Mouse (Mus musculus): Measurements from ENCODE around the gene Ubxn1. TPM values are rescaled to one million over a fixed set of nuclear protein-coding genes. Genes with fewer than 3 reads are reported as not detected.
A peak's percentile ranks its signal among the peaks of the same experiment; 100 is the strongest.
"Not testable (repeated sequence)": the region's sequence is repeated elsewhere in the genome, so short reads cannot be mapped to it uniquely, and the experiment has no call there.

Ubxn1 gene
- polyA plus RNA-seq (2015; fragmentation: Nextera tagmentation; extraction: Ambion mirVana), result 192 and 195 TPM in 2 replicates

DNA sequence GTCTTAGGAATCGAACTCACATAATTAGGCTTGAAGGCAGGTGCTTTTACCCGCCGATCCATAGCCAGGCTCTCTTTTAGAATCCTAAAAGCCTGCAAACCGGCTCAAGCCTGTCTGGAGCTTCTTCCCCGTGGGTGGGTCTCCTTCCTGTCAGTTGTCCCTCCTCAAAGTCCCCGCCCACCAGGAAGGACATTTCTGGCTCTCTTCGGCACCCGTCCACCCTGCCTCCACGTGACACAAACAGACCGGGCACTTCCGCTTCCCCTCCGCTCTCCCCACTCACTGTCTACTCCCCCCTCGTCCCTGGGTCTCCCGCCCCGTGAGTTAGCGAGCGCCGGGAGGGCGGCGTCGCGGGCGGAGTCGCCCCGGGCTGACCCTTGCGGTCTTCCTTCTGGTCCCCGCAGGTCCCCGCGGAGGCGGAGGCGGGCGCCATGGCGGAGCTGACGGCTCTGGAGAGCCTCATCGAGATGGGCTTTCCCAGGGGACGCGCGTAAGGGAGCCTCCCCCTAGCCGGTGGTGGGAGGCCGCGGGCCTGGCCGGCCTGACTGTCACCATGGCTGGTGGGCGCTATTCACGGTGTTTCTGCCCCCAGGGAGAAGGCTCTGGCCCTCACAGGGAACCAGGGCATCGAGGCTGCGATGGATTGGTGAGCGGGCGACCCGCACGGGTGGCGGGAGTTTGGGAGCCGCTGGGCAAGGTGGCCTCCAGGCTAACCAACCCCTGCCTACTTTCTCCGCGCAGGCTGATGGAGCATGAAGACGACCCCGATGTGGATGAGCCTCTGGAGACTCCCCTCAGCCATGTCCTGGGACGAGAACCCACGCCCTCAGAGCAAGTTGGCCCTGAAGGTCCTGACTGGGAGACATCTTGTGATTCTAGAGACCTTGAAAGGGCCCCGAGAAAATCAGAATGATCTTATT lies at the start of gene Ubxn1:
Ubxn1 (plus strand) TSS at position 230 of the 920 bp plus-strand sequence.
- Histone ChIP-seq H3K9me3 (replicated peaks) (no peaks in the 10 kb centered on the region), H3K36me3 (peaks cover 35% of the 10 kb centered on the region), H3K9ac (peak within 1 kb of the TSS; percentile 92), H3K4me1 (peaks cover 13% of the 10 kb centered on the region), H3K4me2 (peak within 1 kb of the TSS; percentile 79), H3K27me3 (no peaks in the 10 kb centered on the region), H3K27ac (peak within 1 kb of the TSS; percentile 86), H3K4me3 (replicated peaks) (peak within 1 kb of the TSS; percentile 81)
- peak; percentile 97 for ATAC-seq (replicated peaks; ENCODE audit: low FRiP score)
- WGBS, result under 1% methylated on average over 59 of the region's 59 CpGs

DNA sequence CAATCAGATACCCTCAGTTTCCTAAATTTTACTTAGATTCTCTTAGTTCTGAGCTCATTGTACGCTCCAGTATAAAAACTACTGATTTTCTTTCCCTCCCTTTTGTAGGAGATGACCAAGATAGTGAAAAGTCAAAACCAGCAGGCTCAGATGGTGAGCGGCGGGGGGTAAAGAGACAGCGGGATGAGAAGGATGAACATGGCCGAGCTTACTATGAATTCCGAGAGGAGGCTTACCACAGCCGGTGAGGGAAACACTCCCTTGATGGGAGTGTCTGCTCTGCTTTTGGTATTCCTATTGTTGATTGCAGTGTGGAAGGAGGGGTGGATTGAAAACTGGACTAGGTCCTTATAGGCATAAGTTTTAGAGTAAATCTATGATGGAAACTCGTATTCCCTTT lies 48.6 kb upstream of the Ubxn1 start:
- 78% methylated on average over 8 of the region's 8 CpGs for WGBS
- H3K27me3 ChIP-seq, result no peaks in the 10 kb centered on the region
- no peaks in the 10 kb centered on the region for H3K9me3 ChIP-seq (replicated peaks)
- peaks cover 51% of the 10 kb centered on the region for H3K36me3 ChIP-seq
- H3K9ac ChIP-seq, result 0 out of 2 replicates have a peak overlapping the region, but pooled peaks have one; percentile 2
- H3K4me1 ChIP-seq, result peaks cover 23% of the 10 kb centered on the region
- H3K27ac ChIP-seq, result no peak overlapping the region
- H3K4me2 ChIP-seq, result peak overlapping the region; percentile 88
- H3K4me3 ChIP-seq (replicated peaks), result peak overlapping the region; percentile 88
- no peak for ATAC-seq (replicated peaks; ENCODE audit: low FRiP score)

DNA sequence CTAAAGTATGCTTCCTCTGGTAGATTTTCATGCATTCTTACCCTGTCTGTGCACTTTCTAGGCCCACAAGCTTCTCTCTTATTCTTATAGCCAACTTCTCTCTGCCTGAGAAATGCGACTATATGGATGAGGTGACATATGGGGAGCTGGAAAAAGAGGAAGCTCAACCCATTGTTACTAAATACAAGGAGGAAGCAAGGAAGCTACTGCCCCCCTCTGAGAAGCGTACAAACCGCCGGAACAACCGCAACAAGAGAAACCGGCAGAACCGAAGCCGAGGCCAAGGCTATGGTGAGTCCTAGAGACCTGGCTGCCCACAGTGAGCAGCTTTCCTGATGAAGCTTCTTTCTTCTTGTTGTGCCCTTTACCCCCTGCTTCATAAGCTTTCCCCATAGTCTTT lies 41.6 kb upstream of the Ubxn1 start, which contains the start of gene AC129217.1:
AC129217.1 (plus strand) TSS at position 114 of the 400 bp plus-strand sequence.
- Histone ChIP-seq H3K27ac (no peak within 1 kb of the TSS), H3K27me3 (no peaks in the 10 kb centered on the region), H3K9ac (no peak within 1 kb of the TSS), H3K36me3 (peaks cover 99% of the 10 kb centered on the region), H3K9me3 (replicated peaks) (no peaks in the 10 kb centered on the region), H3K4me1 (no peaks in the 10 kb centered on the region), H3K4me2 (no peak within 1 kb of the TSS), H3K4me3 (replicated peaks) (no peak within 1 kb of the TSS)
- ATAC-seq (replicated peaks; ENCODE audit: low FRiP score), result no peak
- 92% methylated on average over 8 of the region's 8 CpGs for WGBS

DNA sequence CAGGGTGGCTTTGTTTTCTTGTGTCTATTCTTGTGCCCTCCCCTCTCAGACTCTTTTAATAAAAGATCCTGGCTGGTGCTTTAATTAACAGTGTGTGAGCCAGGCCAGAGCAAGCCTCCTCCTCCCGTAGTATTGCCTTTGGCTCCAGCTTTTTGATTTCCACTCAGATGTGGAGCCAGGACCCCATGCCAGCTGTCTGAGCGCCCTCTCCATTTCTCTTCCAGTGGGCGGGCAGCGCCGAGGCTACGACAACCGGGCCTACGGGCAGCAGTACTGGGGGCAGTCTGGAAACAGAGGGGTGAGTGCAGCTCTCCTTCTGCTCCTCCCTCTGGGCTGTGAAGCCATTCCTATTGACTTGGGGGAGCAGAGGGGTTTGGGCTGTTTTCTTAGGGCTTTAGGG lies 40.6 kb upstream of the Ubxn1 start:
- no peak overlapping the region for H3K27ac ChIP-seq
- no peak for ATAC-seq (replicated peaks; ENCODE audit: low FRiP score)
- 93% methylated on average over 8 of the region's 8 CpGs for WGBS
- H3K4me3 ChIP-seq (replicated peaks), result no peak overlapping the region
- no peaks in the 10 kb centered on the region for H3K4me1 ChIP-seq
- H3K36me3 ChIP-seq, result peaks cover 100% of the 10 kb centered on the region
- no peak overlapping the region for H3K9ac ChIP-seq
- H3K4me2 ChIP-seq, result no peak overlapping the region
- no peaks in the 10 kb centered on the region for H3K9me3 ChIP-seq (replicated peaks)
- no peaks in the 10 kb centered on the region for H3K27me3 ChIP-seq

DNA sequence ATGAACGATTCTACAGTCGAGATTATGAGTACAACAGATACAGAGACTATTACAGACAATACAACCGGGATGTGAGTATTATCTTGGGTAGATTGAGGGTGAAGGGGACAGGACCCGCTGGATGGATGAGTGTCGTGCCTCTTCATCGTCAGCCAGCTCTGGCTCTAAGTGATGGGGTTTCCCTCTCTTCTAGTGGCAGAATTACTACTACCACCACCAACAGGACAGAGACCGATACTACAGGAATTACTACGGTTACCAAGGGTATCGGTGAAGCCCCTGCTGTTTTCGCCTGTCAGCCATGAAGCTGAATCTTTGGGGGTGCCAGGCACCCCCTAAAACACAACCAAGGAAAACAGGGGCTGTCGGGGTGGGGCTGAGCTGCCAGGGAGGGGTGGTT lies 40.0 kb upstream of the Ubxn1 start:
- no peak for ATAC-seq (replicated peaks; ENCODE audit: low FRiP score)
- Histone ChIP-seq H3K36me3 (peaks cover 100% of the 10 kb centered on the region), H3K4me2 (no peak overlapping the region), H3K4me1 (no peaks in the 10 kb centered on the region), H3K4me3 (replicated peaks) (no peak overlapping the region), H3K27me3 (no peaks in the 10 kb centered on the region), H3K9me3 (replicated peaks) (no peaks in the 10 kb centered on the region), H3K27ac (no peak overlapping the region), H3K9ac (no peak overlapping the region)
- 83% methylated on average over 11 of the region's 11 CpGs for WGBS

DNA sequence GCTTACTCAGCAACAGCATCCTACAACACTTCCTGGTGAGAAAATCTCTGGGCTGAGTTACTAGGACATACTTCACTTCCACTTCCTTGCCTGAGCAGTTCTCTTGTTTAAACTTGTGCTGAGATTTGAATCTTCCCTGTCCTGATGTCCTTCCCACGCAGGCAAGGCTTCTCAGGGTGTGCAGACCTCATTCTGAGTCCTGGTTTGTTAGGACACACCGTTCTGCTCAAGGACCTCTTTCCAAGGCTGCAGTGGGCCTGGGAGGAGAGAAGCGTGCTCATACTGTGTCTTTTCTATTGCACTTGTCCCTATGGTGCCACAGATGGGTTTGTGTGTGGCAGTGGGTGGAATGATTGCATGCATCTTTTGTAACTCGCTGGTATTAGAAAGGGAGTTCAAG lies 38.3 kb upstream of the Ubxn1 start:
- ATAC-seq (replicated peaks; ENCODE audit: low FRiP score), result no peak
- no peak overlapping the region for H3K4me2 ChIP-seq
- peaks cover 4% of the 10 kb centered on the region for H3K4me1 ChIP-seq
- H3K4me3 ChIP-seq (replicated peaks), result no peak overlapping the region
- 93% methylated on average over 4 of the region's 4 CpGs for WGBS
- H3K9me3 ChIP-seq (replicated peaks), result no peaks in the 10 kb centered on the region
- no peaks in the 10 kb centered on the region for H3K27me3 ChIP-seq
- H3K36me3 ChIP-seq, result peaks cover 83% of the 10 kb centered on the region
- H3K27ac ChIP-seq, result no peak overlapping the region
- no peak overlapping the region for H3K9ac ChIP-seq

DNA sequence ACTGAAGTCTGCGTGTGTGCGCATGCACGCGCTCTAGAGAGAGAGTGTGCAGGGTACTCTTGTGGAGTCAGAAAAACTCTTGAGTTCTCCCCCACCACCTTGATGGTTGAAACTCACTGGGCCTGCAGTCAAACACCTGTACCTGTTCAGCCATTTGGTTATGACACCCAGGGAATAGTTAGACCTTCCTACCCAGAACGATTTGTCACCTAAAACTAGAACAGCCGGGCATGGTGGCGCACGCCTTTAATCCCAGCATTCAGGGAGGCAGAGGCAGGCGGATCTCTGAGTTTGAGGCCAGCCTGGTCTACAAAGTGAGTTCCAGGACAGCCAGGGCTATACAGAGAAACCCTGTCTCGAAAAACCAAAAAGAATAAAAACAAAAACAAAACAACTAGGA lies 35.0 kb upstream of the Ubxn1 start:
- 95% methylated on average over 10 of the region's 10 CpGs for WGBS
- not testable (repeated sequence) for H3K4me2 ChIP-seq; H3K27me3 ChIP-seq; H3K4me3 ChIP-seq (replicated peaks); H3K9me3 ChIP-seq (replicated peaks); ATAC-seq (replicated peaks; ENCODE audit: low FRiP score); H3K9ac ChIP-seq
- Histone ChIP-seq H3K27ac (peak overlapping the region; percentile 99), H3K4me1 (peaks cover 36% of the 10 kb centered on the region), H3K36me3 (peaks cover 49% of the 10 kb centered on the region)

DNA sequence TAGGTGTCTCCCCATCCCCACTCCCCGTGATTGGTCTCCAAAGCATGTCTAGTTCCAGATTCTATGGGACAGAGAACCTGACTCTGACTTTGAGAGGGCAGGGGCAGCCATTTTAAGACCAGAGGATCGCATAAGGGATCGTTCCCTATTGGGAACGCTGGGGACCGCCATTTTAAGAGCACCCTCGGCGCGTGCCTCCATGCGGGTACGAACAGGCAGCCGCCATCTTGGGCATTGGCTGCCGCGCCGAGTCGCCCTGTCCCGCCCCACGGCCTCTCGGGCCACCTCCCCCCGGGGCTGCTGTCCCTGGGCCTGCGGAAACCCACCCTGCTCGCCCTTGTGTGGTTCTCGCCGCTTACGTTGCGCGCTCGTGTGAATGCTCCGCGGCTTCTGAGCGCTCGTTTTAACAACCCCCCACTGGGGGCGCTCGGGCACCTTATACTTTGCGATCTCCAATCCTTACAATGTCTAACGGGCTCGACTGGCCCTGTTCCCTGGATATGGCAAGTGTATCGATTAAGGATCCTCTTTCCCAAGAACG lies 34.0 kb upstream of the Ubxn1 start, which contains the start of gene Bscl2:
Bscl2 (plus strand) TSS at position 217 of the 541 bp plus-strand sequence.
- peak within 1 kb of the TSS; percentile 91 for H3K4me2 ChIP-seq
- WGBS, result under 1% methylated on average over 38 of the region's 38 CpGs
- H3K9ac ChIP-seq, result peak within 1 kb of the TSS; percentile 75
- H3K4me1 ChIP-seq, result peaks cover 36% of the 10 kb centered on the region
- peak within 1 kb of the TSS; percentile 99 for H3K27ac ChIP-seq
- peak within 1 kb of the TSS; percentile 59 for H3K4me3 ChIP-seq (replicated peaks)
- no peaks in the 10 kb centered on the region for H3K27me3 ChIP-seq
- H3K36me3 ChIP-seq, result peaks cover 44% of the 10 kb centered on the region
- peak; percentile 83 for ATAC-seq (replicated peaks; ENCODE audit: low FRiP score)
- no peaks in the 10 kb centered on the region for H3K9me3 ChIP-seq (replicated peaks)

DNA sequence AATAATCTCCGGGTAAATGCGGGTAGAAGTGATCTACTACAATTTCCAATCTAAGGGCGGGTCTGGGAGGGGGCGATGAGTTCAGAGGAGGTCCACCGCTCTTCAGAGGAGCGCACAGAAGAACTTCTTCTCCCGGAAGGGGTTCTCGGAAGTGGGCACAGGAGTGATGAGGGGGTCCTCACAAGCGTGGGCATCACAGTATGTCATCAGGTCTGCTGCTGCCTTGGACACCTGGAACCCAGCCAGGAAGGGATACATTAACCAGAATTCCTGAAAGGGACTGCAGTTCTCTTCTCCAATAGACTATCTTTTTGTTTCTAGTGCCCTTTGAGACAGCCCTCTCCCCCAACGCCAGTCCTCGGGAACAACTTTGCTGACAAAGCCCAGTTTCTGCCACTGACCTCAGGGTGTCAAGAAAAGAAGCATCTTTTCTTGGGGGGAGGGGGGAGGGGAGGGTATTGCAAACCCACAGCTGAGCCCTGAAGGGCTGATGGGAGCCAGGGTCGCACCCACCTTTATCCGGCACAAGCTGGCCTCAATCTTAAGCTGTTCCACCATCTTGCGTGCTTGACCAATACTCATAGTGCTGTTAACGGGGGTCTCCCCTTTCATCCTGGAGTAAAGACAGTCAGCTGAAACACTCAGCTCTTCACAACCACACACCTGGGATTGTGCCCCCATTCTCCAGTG lies 33.1 kb upstream of the Ubxn1 start:
- Histone ChIP-seq H3K36me3 (peaks cover 43% of the 10 kb centered on the region), H3K4me1 (peaks cover 36% of the 10 kb centered on the region), H3K27ac (peak overlapping the region; percentile 99), H3K4me3 (replicated peaks) (peak overlapping the region; percentile 59), H3K27me3 (no peaks in the 10 kb centered on the region), H3K9me3 (replicated peaks) (no peaks in the 10 kb centered on the region), H3K4me2 (peak overlapping the region; percentile 91), H3K9ac (peak overlapping the region; percentile 75)
- ATAC-seq (replicated peaks; ENCODE audit: low FRiP score), result peak; percentile 42
- 19% methylated on average over 15 of the region's 15 CpGs for WGBS

DNA sequence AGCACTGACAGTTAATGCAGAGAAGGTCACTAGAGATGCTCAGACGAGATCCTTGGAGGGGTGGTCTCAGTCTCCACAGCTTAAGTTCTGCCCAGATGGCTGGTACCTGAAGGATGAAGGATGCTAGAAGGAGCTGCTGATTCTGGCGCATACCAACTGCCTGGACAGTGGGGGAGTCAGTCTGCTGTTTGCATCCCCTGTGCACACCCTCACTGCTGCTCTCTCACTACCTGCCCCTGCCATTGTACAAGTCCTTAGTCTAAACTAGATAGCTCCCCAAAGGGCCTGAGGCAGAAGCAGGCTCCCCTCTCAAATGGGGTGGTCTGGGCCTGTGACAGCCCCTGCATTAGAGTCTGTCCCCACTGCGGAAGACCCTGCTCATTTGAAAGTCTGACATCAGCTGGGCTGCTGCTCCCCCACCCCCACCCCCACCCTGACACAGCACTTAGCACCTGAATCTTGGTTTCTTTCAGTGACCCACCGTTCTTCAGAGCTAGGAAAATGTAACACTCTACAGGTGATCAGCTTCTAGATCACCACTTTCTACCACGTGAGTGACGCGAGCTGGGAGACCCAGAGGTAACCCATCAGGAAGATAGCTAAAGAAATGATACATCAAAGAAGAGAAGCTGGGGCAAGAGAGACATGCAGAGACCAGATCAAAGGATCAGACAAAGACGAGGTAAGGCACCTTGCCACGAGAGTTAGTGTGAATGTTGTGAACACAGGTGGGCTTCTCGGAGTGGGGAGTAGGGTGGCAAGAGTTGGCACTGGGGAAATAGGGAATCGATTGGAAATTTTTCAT lies 32.0 kb upstream of the Ubxn1 start, which contains the start of gene Gng3:
Gng3 (minus strand) TSS at position 92 of the 805 bp plus-strand sequence.
- peak within 1 kb of the TSS; percentile 99 for H3K27ac ChIP-seq
- 56% methylated on average over 11 of the region's 11 CpGs for WGBS
- H3K9me3 ChIP-seq (replicated peaks), result no peaks in the 10 kb centered on the region
- H3K36me3 ChIP-seq, result peaks cover 32% of the 10 kb centered on the region
- H3K4me1 ChIP-seq, result peaks cover 36% of the 10 kb centered on the region
- peak within 1 kb of the TSS; percentile 59 for H3K4me3 ChIP-seq (replicated peaks)
- H3K9ac ChIP-seq, result peak within 1 kb of the TSS; percentile 75
- H3K27me3 ChIP-seq, result no peaks in the 10 kb centered on the region
- ATAC-seq (replicated peaks; ENCODE audit: low FRiP score), result no peak
- peak within 1 kb of the TSS; percentile 91 for H3K4me2 ChIP-seq
